Mouse (Mus musculus) splenic B cell, adult 2 months (primary cell): ENCODE data around the gene Fstl5.
"Not testable (repeated sequence)": the region's sequence is repeated elsewhere in the genome, so short reads cannot be mapped to it uniquely, and the experiment has no call there.

Experiments
- DNase-seq: peaks from one replicate; pipeline ENCODE4 v3.0.0-alpha.2; 2011; ENCODE audit warnings: low read depth, low spot score
- H3K27me3 ChIP-seq: 2 replicates; pipeline ENCODE4 v1.6.1; 2012; ENCODE audit warnings: mild to moderate bottlenecking, low read length, moderate library complexity, mixed read lengths; ENCODE audit not compliant: control insufficient read depth, poor library complexity, insufficient read depth, severe bottlenecking
- H3K36me3 ChIP-seq: 2 replicates; pipeline ENCODE4 v1.6.1; 2012; ENCODE audit warnings: mild to moderate bottlenecking, low read length, moderate library complexity, mixed read lengths; ENCODE audit not compliant: control insufficient read depth, poor library complexity, insufficient read depth, severe bottlenecking

Fstl5 gene

DNA sequence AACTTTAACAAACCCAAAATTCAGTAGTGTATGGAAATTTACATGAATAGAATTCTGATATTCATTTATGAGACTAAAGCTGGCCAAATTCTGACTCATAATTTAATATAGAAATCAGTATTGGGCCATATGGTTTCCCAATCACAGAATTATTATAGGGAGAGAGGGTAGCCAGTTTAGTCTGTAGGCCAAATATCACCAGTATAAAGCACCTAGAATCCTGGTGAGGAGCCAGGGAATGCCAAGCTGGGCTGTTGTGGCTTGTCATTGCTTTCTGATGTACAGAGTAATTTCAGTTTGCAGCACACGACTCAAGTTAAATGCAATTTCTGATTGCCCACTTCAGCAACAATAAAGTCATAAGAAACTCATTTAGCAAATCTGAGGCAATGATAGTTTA lies 248.4 kb downstream of the Fstl5 start:
- Histone ChIP-seq H3K36me3 (no peaks in the 10 kb centered on the region), H3K27me3 (no peaks in the 10 kb centered on the region)
- no peak for DNase-seq

DNA sequence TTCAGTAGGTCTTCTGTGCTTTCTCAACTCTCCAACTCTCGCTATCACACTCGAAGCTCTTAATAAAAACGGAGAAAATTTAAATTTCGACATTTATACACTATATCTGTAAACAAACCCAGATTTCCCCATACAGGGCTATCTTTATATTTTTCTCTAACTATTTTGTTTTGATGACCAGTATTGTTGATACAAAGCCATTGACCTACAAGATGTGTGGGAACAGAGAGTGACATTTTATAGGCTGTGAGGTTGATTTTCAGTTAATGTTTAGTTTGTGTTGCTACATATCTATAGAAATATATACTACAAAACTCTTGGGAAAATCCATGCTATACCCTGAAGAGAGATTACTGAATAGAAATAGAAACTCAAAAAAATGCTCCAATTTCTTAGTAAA lies 262.9 kb downstream of the Fstl5 start:
- Histone ChIP-seq H3K36me3 (no peaks in the 10 kb centered on the region), H3K27me3 (no peaks in the 10 kb centered on the region)
- no peak for DNase-seq

DNA sequence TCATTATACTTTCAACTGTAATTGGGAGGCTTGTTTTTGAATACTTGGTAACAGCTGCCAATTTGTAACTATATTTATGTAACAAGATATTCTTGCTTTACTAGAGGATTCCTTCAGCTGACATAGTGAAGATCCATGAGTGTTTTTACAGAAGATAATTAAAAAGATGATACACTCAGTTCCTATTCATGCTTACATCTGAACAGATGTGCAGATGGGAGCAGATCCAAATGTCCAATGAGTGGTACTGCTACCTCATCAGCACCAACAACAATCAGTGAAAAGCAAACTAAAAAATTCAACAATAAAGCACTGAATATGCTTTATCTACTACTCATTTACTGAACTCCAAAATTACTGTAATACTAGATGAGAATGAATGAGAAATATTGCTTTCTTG lies 292.9 kb downstream of the Fstl5 start:
- DNase-seq = no peak
- no peaks in the 10 kb centered on the region for H3K36me3 ChIP-seq
- no peaks in the 10 kb centered on the region for H3K27me3 ChIP-seq

DNA sequence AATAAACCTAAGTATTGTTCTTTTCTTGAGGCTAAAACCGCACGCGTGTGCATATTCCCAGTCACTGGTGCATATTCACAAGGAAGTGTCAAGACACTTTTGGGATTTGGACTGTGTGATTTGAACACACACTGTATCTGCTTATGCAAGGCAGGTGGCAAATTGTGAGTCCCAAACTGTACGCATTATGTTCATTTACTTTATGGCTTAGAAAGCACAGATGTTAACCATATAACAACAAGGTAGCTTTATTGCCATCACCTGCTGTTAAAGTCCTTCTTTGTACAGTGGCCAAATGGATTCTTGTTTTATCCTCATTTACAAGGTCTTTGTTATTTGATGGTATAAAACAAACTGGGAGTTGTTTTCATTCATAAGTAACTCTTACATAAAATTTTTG lies 295.8 kb downstream of the Fstl5 start:
- Histone ChIP-seq H3K36me3 (no peaks in the 10 kb centered on the region), H3K27me3 (no peaks in the 10 kb centered on the region)
- no peak for DNase-seq

DNA sequence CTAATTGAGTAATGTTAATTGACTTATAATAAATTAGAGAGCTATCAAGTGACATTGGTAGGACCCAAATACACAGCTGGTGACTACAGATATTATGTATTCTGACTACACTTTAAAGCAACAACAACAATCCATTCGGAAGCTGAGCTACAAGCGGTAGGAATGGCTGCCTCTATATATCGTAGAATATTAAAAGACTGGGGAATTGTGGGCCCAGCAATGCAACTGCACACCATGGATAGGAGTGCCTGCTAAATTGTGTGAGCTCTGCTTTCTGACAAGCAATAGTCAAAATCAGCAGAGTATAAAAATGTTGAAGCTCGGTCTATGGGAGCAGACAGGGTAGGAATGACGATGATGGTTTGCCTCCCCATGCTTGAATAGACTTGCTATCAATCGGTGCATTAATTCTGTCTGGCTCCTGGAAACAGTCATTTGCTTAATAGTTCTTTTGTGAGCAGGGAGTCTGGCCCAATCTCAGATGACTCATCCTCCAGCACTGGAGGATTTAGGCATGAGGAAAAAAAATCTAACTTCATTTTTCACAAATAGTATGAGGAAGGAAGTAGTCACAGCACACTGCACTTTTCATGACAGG lies 354.8 kb downstream of the Fstl5 start:
- Histone ChIP-seq H3K27me3 (no peaks in the 10 kb centered on the region), H3K36me3 (no peaks in the 10 kb centered on the region)
- no peak for DNase-seq

DNA sequence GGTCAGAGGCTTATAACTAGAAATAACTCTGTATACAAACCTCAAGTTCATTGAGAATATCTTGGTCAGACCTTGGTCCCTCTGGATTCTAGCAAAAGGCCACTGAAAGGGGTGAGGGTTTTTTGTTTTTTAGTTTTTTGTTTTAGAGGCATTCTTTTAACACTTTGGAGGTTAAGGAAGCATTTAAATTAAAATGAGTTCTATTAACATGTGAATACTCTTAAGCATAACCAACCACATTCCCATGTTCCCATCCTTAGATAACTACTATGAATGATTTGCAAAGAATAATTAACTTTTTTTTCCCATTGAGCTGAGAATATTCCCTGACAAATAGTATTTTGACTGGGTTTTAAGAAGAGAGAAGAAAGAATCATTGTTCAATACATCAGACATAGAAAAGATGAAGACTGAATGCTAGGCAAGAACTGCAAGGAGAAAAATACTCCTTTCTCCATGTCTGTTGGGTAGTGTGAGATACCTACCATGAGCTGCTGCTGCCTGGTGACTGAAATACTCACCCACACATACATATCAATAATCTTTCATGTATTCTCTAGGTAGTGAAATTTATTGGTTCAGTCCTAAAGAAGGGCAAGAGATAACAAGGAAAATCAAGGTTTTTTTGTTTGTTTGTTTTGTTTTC lies 393.3 kb downstream of the Fstl5 start:
- H3K36me3 ChIP-seq = no peaks in the 10 kb centered on the region
- no peak for DNase-seq
- no peaks in the 10 kb centered on the region for H3K27me3 ChIP-seq

DNA sequence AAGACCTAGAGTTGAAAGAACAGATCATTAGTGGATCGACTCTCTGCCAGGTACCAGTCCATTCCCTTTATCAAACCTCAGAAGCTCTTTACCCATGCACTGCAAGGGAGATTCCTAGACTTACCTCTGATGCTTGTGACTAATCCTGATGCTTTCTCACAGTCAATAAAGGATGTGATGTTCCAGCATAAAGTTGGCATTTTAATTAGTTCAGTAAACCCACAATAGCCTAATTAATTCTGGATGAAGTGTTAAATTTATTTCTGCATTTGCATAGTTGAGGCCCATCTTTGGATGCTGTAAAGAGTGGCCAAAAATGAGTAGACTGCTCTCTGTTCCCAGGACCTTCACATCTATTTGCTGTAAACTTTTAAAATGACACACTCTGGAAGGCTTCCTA lies 394.1 kb downstream of the Fstl5 start:
- no peaks in the 10 kb centered on the region for H3K27me3 ChIP-seq
- no peaks in the 10 kb centered on the region for H3K36me3 ChIP-seq
- no peak for DNase-seq

DNA sequence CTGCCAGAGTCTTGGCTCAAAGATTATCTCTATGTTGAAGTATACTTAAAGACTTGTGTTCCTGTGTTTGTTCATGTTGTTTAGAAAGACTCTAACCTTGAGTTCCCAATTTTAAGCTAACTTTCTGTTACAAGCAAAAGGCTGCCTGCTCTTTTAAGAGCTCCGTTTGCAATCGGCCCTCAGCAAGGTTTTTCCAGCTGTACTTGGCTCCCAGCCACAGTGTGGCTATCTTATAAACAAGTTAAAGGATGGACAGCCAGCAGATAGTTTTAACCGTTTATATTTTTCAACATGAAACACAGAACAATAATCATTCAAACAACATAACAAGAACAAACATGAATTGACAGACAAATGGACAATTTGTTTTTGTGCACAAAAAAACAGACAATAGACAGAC lies 433.8 kb downstream of the Fstl5 start:
- DNase-seq, H3K27me3 ChIP-seq, H3K36me3 ChIP-seq: not testable (repeated sequence)

DNA sequence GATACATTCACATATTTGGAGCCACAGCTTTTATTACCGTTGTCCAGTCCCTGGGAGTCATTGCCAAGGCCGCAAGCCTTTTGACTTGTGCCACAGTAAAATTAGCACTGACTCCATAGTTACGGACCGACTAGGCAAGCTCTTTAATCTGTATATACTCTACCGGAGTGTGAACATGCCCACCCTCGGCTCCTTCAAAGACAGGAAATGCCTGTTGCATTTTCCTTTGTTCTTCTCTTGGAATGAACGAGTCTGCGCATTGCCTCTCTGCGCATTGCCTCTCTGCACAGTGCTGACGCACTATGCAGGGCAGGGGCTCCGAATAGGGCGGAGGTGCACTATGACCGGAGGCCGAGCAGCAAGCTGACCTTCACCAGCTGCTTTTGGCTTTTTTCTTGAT lies 434.7 kb downstream of the Fstl5 start:
- no peak for DNase-seq
- Histone ChIP-seq H3K27me3 (no peaks in the 10 kb centered on the region), H3K36me3 (no peaks in the 10 kb centered on the region)

DNA sequence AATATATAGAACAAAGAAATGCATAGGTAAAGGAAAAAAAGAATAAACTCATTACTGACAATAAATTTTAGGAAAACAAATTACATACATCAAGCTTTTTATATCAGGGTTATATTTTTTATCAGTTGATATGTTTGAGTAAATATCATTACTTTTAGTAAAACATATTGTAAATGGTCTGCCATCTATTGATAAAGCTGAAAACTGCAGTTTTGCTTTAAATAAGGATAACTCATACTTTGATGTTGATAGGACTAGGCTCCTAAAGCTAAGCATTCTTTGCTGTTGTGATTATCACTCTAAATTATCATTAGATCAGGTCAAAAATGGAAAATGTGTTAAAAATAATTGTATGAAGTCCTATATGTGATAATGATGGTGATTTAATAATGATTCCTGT lies 493.3 kb downstream of the Fstl5 start:
- no peaks in the 10 kb centered on the region for H3K36me3 ChIP-seq
- no peak for DNase-seq
- H3K27me3 ChIP-seq = no peaks in the 10 kb centered on the region

DNA sequence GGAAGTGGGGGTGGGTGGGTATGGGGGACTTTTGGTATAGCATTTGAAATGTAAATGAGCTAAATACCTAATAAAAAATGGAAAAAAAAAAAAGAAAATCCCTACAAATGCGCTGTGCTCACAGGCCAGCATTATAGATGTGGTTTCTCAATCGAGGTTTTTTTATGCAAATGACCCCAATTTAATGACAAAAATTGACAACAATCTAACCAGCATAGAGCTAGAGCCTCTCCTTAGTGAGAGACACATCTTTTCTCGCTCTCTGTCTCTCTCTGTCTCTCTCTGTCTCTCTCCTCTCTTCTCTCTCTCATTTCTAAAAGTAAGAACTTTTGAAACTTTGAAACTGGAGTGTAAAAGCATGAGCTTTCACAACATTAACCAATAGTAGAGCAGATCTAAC lies 498.4 kb downstream of the Fstl5 start:
- no peaks in the 10 kb centered on the region for H3K36me3 ChIP-seq
- DNase-seq = no peak
- no peaks in the 10 kb centered on the region for H3K27me3 ChIP-seq

DNA sequence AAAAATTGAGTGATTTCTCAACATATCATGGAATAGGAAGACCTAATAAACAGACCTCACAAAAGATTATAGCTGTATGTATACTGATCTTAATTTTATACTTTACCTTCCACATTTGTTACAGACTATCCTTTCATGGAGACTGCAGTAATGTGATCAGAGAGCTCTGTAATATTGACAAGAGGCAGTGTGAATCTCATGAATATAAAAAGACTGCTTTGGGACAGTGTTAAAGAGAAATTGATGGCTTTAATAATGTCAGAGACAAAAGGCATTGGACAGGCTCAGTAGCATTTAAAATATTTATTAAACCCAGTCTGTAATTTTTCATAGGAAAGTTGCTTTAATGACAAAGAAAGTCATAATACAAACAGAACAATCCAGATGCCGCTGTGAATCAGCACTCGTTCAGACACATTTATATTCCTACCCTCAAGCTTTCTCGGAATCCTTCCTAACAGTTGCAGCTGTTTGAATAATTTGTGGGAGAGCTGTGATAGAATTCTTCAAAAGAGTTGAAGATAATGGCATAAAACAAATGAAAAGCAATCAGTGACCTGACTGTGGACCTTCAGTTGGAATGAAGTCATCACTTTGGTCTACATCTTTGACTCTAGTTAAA lies 499.0 kb downstream of the Fstl5 start:
- no peak for DNase-seq
- Histone ChIP-seq H3K36me3 (no peaks in the 10 kb centered on the region), H3K27me3 (no peaks in the 10 kb centered on the region)

DNA sequence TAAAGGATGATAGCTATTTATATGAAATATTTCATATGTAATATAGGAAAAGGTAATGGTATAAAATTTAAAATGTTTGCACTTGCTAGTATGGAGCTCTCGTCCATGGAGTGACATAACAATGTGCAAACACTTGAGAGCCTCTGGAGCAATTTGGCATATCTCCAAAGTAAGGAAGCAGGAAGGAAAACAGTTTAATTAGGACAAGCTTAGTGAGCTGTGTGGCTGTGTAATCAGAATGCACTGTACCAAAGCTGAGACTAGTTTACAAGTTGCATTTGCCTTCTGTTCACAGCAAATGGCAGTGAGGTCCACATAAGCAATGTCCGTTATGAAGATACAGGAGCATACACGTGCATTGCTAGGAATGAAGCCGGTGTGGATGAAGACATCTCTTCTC lies 519.1 kb downstream of the Fstl5 start:
- no peaks in the 10 kb centered on the region; the same call in 1 of the 2 replicates for H3K27me3 ChIP-seq
- no peaks in the 10 kb centered on the region for H3K36me3 ChIP-seq
- no peak for DNase-seq

DNA sequence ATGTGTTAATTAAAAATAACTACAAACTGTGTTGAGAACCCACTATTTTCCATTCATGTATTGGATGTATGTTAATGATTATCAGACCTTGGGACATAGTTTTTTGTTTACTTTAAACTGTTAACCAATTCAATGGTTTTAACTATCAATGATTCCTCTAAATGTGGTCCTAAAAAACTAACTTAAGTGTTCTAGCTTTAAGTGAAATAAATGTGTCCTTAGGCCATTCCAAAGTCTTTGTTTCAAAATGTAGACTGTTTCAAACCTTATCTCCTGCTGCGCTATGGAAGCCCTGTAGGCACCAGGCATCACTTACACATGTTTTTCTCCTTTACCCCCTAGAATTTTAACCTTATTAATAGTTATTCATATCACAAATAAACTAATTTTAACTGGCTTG lies 546.0 kb downstream of the Fstl5 start:
- Histone ChIP-seq H3K27me3 (no peaks in the 10 kb centered on the region), H3K36me3 (no peaks in the 10 kb centered on the region)
- no peak for DNase-seq

DNA sequence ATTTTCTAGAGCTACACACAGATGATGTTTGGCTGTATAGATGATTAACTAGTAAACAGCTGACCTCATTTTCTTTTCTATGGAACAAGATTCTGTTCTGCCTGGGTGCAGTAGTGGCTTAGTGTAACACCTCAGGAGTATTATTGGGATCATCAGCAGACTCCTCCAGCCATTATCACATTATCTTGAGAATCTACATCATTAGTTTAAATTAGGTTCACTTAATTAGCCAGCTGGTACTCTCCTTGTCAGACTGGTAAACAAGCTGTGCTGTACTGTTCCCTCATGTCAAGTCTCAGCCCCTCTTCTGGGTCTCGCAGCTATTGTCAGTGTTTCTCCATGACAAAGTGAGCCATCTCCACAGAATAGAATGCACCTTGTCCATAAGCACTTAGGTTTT lies 580.2 kb downstream of the Fstl5 start:
- DNase-seq = no peak
- no peaks in the 10 kb centered on the region for H3K36me3 ChIP-seq
- no peaks in the 10 kb centered on the region for H3K27me3 ChIP-seq

DNA sequence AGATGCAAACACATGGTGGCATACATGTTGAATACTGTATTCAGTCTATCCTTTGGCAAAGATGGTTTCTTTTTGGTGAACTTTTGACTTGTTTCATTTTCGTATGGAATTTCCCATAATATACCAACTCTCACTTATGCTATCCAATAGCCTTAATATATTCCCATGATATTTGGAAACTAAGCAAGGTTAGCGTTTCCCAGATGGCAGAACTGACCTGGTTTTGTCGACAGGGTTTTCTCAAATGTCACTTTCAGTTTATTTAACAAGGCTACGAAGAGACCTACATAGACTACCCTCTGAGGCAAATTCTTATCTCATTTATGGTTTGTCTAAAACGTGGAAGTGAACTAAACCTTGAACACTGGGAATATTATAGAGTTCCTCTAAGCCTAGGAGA lies 596.8 kb downstream of the Fstl5 start:
- no peaks in the 10 kb centered on the region for H3K36me3 ChIP-seq
- no peak for DNase-seq
- H3K27me3 ChIP-seq = no peaks in the 10 kb centered on the region; the same call in 1 of the 2 replicates
